Mouse (Mus musculus) ovary, adult 10 weeks (tissue): ENCODE measurements around the gene Cenpp. TPM values are rescaled to one million over a fixed set of nuclear protein-coding genes. Genes with fewer than 3 reads are reported as not detected.

ENCODE experiments used
- polyA plus RNA-seq: library from polyadenylated mRNA; stranded (reverse); fragments of 350-450 nt; fragmentation: Illumina TruSeq; extraction: RNeasy Lipid Tissue Mini Kit (QIAGEN cat#74804); gene quantifications from one replicate; pipeline ENCODE4 v1.2.3, GENCODE M21; 2014

The Cenpp gene
- 50.2 TPM for polyA plus RNA-seq

DNA sequence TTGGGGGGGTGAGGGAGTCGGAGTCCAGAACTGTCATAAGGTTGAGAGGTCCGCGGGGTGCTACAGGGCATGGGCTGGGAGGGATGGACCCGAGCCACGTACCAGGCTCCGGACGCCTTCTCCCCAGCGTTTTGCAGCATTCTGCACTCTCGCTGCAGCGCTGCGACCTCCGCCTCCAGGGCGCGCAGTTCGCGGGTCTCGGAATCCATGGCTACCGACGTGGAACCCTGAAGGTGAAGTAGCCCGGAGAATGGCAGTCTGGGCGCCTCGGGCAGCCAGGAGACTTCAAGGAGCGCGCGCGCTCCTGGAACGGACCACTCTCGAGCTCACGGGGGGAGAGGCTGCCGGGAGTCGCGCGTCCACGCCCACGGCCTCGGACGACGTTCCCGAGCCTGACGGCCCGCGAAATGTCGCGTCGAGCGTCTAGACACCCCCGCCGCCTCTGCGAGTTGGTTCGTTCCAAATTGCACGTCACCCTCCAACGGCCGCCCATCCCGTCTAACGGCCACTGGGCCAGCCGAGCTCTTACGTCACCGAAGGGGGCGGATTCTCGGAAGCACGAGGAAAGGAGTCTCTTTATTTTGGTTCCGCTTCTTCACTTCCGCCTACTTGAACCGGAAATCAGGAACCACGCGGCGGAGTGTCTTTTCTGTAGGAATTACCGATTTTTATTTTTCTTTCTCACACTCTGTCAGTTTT is at the start of gene Cenpp, which contains the start of gene Nol8:
Cenpp (minus strand) TSS at position 305 of the 699 bp plus-strand sequence.
Nol8 (plus strand) TSS at position 598 of the 699 bp plus-strand sequence.

DNA sequence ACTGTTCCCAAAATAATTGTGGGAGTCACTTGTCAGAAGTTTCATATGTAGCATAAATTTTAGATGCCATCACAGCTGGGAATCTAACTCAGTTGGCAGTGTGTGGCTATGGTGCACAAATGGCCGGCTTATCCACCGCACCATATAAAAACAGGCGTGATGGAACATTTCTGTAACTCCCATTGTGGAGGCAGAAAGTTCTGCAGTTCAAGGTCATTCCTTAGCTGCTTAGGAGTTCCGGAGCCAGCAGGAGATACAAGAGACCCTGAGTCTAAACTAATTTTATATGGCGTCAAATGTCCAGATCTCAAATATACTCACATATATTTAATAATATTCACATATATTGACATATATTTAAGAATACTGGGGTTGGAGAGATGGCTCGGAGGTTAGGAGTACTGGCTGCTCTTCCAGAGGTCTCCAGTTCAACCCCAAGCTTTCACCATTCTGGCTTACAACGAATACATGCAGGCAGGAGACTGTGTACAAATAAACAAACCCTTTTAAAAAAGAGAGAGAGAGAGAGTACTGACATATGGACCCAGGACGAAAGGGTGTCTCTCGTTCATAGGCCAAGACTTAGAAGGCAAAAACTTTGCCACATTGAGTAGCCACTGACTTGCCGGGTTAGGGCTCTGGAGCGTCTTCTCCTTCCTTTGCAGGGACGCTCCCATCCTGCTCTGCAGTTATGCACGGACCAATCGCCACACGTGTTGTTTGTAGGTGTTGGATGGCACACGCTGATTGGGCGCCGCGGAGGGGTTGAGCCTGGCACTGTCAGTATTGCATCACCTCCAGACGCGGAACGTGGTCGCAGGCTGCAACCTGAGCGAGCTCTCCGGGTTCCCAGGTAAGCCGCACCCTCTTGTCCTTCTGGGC is 29.0 kb upstream of the Cenpp start, which contains the start of gene Iars:
Iars (plus strand) TSS at position 750 of the 882 bp plus-strand sequence.

DNA sequence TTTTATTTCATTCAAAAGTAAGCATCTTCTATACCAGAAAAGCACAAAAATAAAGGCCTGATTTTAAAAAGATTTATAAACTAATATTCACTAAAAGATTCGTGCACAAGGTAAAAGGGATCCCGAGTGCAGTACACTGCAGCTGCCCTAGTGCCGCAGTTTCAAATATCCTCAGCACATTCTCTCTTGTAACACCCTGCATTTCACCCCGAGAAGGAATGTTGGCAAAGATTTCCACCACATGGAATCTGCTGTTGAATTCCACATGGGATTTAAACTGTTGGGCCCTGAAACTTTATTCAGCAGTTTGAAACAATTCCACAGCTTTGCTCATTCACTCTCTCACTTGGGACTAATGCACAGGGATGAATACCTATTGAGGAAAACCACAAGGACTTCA is 44.9 kb downstream of the Cenpp start, which contains the start of gene Ogn:
Ogn (plus strand) TSS at position 333 of the 400 bp plus-strand sequence.

DNA sequence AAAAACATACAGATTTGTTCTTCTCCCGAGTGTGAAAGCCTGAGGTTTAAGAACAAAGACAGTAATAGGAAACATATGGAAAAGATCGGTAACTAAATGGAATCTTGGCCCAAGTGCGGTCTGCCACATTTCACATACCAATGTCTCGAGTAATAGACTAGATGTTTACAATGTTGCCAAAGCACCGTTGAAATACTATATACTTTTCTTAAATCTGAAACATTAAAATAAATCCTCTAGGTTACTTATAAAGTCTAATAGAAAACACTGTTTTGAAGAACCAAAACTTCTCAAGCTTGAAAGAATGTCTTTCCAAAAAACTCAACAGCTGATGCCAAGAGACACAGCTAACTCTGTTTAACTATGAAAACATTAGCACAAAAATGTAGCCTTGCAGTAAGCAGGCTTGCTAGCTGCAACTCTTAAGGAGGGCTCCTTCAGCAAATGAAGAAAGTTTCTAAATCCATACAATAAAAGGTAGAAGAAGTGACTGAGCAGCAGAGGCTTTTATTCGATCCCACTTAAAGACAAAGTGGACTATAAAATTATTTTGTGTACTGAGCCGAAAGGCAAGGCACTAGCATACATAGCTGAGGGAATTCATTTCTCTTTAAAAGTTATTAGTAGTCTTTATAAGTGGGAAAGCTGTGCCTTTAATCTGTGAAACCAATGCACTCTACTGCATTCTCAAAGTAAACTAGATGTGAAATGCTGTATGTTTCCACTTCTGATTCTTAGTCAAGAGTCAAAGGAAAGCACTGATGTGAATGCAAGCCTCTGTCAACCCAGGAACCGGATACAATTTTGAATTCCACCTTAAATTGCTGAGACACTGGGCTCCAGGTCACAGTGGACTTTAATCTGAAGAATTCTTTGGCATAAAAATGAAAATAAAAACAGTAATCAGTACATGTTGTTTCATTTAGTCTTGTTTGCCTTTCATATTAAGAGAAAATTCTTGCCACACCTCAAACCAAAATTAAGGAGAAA is 70.7 kb downstream of the Cenpp start, which contains the start of gene Omd:
Omd (plus strand) TSS at position 922 of the 990 bp plus-strand sequence.

DNA sequence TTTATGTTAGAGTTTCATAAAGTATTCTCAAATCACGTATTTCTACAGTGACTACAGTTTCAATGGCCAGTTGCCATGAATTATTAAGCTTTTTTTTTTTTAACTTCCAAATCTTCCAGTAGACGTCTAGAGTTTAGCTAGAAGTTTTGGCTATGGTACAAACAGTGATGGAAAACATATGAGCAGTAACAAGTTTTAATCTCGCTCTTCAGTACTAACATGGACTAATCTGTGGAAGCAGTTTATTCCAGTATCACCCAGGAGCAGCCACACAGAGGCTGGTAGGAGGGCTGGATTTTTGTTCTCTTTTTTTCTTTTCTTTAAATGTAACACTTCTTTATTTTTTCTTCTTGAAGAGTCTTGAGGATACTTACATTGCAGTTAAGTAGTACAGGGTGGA is 108.3 kb downstream of the Cenpp start, which contains the start of gene Aspn:
Aspn (plus strand) TSS at position 165 of the 400 bp plus-strand sequence.

DNA sequence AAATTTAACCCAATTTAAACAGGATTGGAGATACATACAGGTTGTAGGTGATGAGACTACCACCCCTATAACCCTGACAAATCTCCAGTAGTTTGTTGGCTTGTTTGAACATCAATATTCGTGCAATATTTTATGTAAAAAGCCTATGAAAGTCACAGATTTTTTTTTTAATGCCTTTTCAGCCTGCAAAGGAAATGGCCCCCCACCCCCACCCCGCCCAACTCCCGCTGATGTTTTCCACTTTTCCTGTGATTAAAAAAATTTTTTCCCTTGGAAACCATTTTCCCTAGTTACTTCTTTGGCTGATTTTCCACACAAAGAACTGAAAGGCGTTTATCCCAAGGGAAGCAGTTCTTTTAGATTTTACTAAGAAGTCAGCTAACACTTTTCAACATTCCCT is 148.1 kb downstream of the Cenpp start, which contains the start of gene Ecm2:
Ecm2 (plus strand) TSS at position 301 of the 400 bp plus-strand sequence.

DNA sequence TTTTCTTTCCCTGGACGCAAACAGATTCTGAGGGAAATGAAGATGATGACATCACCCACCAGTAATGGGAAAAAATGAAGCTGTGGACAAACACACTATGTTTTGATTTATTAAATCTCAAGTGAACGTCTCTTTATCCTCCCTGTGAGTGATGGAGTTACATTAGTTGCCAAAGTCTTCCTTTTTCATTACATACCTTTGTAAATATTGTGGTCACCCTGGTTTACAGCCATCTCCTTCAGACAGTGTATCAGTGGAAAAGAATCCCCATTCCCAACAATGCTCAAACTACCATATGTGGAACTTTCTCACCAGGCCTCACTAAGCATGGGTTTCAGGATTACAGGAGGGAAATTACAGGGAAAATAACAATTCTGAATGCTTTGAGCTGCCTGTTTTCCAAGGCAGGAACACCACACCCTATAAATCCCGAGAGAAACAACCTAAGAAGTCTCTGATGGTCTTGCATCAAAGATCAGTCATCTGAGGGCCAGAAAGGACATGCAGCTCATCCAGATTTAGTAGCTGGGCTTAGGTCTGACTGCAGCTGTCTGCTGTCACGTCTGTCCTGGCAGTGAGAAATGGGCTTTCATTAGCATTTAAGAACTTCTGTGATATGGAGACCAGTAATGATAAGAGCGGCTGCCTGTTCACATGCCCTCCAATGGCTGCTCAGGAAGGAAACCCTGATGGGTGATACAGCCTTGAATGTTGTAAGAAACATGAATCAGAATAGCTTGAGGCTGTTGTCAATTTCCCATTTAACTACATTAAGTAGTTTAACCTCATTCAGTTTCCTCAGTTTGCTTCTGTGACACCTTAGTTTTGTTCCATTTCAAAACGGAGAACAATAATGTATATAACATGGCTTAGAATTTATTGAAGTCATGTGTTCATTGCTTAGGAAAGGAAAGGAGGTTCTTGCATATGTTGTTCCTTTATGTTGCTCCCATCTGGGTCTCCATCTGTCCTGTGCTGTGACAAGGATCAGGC is 159.9 kb downstream of the Cenpp start, which contains the start of gene Tes3-ps:
Tes3-ps (plus strand) TSS at position 943 of the 993 bp plus-strand sequence.

DNA sequence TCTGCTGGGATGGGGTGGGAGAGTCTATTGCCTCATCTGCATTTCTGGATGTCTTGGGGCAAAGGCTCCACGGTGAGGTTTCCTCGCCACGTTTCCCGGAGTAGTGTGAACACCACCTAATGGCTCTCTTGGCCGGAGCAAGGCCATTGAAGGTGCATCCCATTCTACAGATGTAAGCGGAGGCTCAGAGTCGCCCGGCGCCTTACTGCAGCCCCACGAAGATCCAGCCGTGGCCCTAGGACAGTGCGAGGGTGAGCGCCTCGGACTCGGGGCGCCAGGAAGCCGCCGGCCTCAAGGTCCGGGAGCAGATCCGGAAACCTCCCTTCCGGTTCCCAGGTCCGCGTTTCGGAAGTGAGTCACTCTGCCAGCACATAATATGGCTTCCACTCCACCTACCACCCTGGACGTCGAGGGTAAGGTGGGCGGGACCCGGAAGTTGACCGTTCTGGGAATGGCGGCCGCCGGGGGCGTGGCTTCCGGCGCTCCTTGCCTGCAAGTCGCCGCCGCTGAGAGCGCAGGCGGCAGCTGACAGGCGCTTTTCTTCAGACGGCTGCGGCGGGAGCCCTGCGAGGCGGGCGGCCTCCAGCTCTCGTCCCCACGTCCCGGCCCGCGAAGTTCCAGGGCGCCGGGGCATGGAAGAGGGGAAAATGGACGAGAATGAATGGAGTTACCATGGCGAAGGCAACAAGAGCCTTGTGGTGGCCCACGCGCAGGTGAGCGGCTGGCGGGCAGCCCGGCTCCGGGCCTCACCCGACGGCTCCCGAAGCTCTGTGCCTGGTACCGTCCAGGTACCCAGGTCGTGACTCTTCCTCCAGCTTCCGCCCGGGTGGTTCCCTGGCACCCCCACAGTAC is 231.6 kb downstream of the Cenpp start, which contains the start of gene Ippk:
Ippk (plus strand) TSS at position 496 of the 852 bp plus-strand sequence.

Other genes starting within 250 kb of the Cenpp start
- gene Ippk, start 231.5 kb downstream of the Cenpp start, polyA plus RNA-seq = 16.4 TPM
- 1.00 TPM for gene Tes3-ps, start 159.5 kb downstream of the Cenpp start, polyA plus RNA-seq
- gene Ecm2, start 148.0 kb downstream of the Cenpp start, polyA plus RNA-seq = 126 TPM
- 432 TPM for gene Aspn, start 108.3 kb downstream of the Cenpp start, polyA plus RNA-seq
- 275 TPM for gene Omd, start 70.3 kb downstream of the Cenpp start, polyA plus RNA-seq
- gene Ogn, start 44.7 kb downstream of the Cenpp start, polyA plus RNA-seq = 2,753 TPM
- gene Nol8, start 293 bp upstream of the Cenpp start, polyA plus RNA-seq = 101 TPM
- 64.3 TPM for gene Iars, start 29.3 kb upstream of the Cenpp start, polyA plus RNA-seq
- 1.1 TPM for gene Gm30302, start 146.2 kb upstream of the Cenpp start, polyA plus RNA-seq